Mouse (Mus musculus) CH12.LX (cell line): ENCODE data around the gene Ifit3. TPM values are rescaled to one million over a fixed set of nuclear protein-coding genes. Genes with fewer than 3 reads are reported as not detected.

Source experiments
- DNase-seq: peaks from one replicate; pipeline ENCODE4 v3.0.0-alpha.2; 2013; ENCODE audit errors: extremely low read depth
- H3K27ac ChIP-seq: 2 replicates; pipeline ENCODE4 v1.5.1; 2012; ENCODE audit warnings: low read depth, mild to moderate bottlenecking, control low read depth, moderate library complexity; ENCODE audit not compliant: insufficient read depth
- H3K27me3 ChIP-seq: replicated peaks from 2 replicates; pipeline ENCODE3; 2012; ENCODE audit warnings: inconsistent platforms
- H3K36me3 ChIP-seq, 2 experiments: replicated peaks in 1 of 2; 2 replicates each; pipeline versions ENCODE3 to v1.6.1; 2012; ENCODE audit warnings: inconsistent platforms in 1 of 2, low read length in 1 of 2, mild to moderate bottlenecking in 1 of 2, mixed read lengths in 1 of 2, moderate library complexity in 1 of 2; ENCODE audit not compliant: control insufficient read depth in 1 of 2, insufficient read depth in 1 of 2
- H3K4me1 ChIP-seq, 2 experiments: 2 replicates each; pipeline ENCODE4 v1.6.1; 2012; ENCODE audit warnings: inconsistent platforms in 1 of 2, moderate library complexity in 1 of 2; ENCODE audit not compliant: insufficient read depth in 2 of 2, control insufficient read depth in 1 of 2
- H3K4me2 ChIP-seq: 2 replicates; pipeline ENCODE4 v1.6.1; 2012; ENCODE audit warnings: low read depth, mild to moderate bottlenecking, control low read depth; ENCODE audit not compliant: poor library complexity, insufficient read depth, severe bottlenecking
- H3K4me3 ChIP-seq, 3 experiments: fragments of 150-350 bp in 1 of 3; sonication (generic) in 1 of 3; replicated peaks in 1 of 3; 2 replicates each; pipeline versions ENCODE3 to v1.5.1; 2011 to 2012; ENCODE audit warnings: low read depth in 2 of 3, low read length in 2 of 3, mild to moderate bottlenecking in 2 of 3, moderate library complexity in 2 of 3, control low read depth in 1 of 3, improper control_type of control experiment in 1 of 3, inconsistent platforms in 1 of 3, mixed read lengths in 1 of 3; ENCODE audit not compliant: poor library complexity in 1 of 3
- H3K79me2 ChIP-seq: replicated peaks from 2 replicates; pipeline ENCODE4 v1.6.1; 2012; ENCODE audit warnings: mild to moderate bottlenecking, moderate library complexity; ENCODE audit not compliant: control insufficient read depth, poor library complexity, insufficient read depth, severe bottlenecking; ENCODE audit errors: extremely low read depth
- H3K9ac ChIP-seq: 2 replicates; pipeline ENCODE4 v1.6.1; 2012; ENCODE audit warnings: low read depth, mild to moderate bottlenecking, control low read depth, moderate library complexity; ENCODE audit not compliant: insufficient read depth
- H3K9me3 ChIP-seq: replicated peaks from 2 replicates; pipeline ENCODE3; 2012; ENCODE audit warnings: low read length, inconsistent platforms, mixed read lengths
- BHLHE40 ChIP-seq: IDR thresholded peaks from 2 replicates; pipeline ENCODE4 v1.6.1; 2011; ENCODE audit warnings: mild to moderate bottlenecking, low read depth, low read length, improper control_type of control experiment
- CHD1 ChIP-seq: IDR thresholded peaks from 2 replicates; pipeline ENCODE4 v1.6.1; 2012; ENCODE audit warnings: low read depth, low read length, improper control_type of control experiment, inconsistent platforms
- CTCF ChIP-seq, 2 experiments: IDR thresholded peaks in 1 of 2; conservative IDR thresholded peaks in 1 of 2; 2 replicates each; pipeline ENCODE4 v1.5.1; 2011 to 2012; ENCODE audit warnings: low read depth in 2 of 2, low read length in 2 of 2, improper control_type of control experiment in 1 of 2, inconsistent platforms in 1 of 2, mild to moderate bottlenecking in 1 of 2, moderate library complexity in 1 of 2
- EP300 ChIP-seq: IDR thresholded peaks from 2 replicates; pipeline ENCODE4 v1.6.1; 2011; ENCODE audit warnings: low read length, improper control_type of control experiment
- ETS1 ChIP-seq: conservative IDR thresholded peaks from 2 replicates; pipeline ENCODE4 v1.6.1; 2012; ENCODE audit warnings: low read depth, mild to moderate bottlenecking, inconsistent platforms, low read length, improper control_type of control experiment, moderate library complexity
- HCFC1 ChIP-seq: IDR thresholded peaks from 2 replicates; pipeline ENCODE4 v1.6.1; 2012; ENCODE audit warnings: low read depth, mild to moderate bottlenecking, inconsistent platforms, low read length, improper control_type of control experiment
- IRF4 ChIP-seq: IDR thresholded peaks from 2 replicates; pipeline ENCODE4 v1.6.1; 2014; ENCODE audit warnings: low read depth, mild to moderate bottlenecking, inconsistent platforms, low read length, improper control_type of control experiment
- JUND ChIP-seq: conservative IDR thresholded peaks from 2 replicates; pipeline ENCODE4 v1.6.1; 2011; ENCODE audit warnings: low read depth, low read length, improper control_type of control experiment
- MAFK ChIP-seq: IDR thresholded peaks from 2 replicates; pipeline ENCODE4 v1.6.1; 2011; ENCODE audit warnings: low read length, improper control_type of control experiment; ENCODE audit not compliant: insufficient replicate concordance
- MAX ChIP-seq: IDR thresholded peaks from 2 replicates; pipeline ENCODE4 v1.6.1; 2011; ENCODE audit warnings: low read length, improper control_type of control experiment
- MEF2A ChIP-seq: IDR thresholded peaks from 2 replicates; pipeline ENCODE4 v1.6.1; 2014; ENCODE audit warnings: low read depth, mild to moderate bottlenecking, inconsistent platforms, low read length, improper control_type of control experiment, borderline replicate concordance
- MXI1 ChIP-seq: IDR thresholded peaks from 2 replicates; pipeline ENCODE4 v1.6.1; 2011; ENCODE audit warnings: mild to moderate bottlenecking, low read depth, low read length, improper control_type of control experiment
- MYC ChIP-seq: IDR thresholded peaks from 2 replicates; pipeline ENCODE4 v1.6.1; 2011; ENCODE audit warnings: low read depth, mild to moderate bottlenecking, improper control_type of control experiment, low read length
- NELFE ChIP-seq: IDR thresholded peaks from 2 replicates; pipeline ENCODE4 v1.6.1; 2011; ENCODE audit warnings: low read depth, low read length, improper control_type of control experiment
- PAX5 ChIP-seq: IDR thresholded peaks from 2 replicates; pipeline ENCODE4 v1.6.1; 2012; ENCODE audit warnings: low read length, inconsistent platforms, mixed read lengths
- POLR2A ChIP-seq: IDR thresholded peaks from 2 replicates; pipeline ENCODE4 v1.6.1; 2011; ENCODE audit warnings: low read depth, mild to moderate bottlenecking, improper control_type of control experiment, low read length
- POLR2AphosphoS2 ChIP-seq: IDR thresholded peaks from 2 replicates; pipeline ENCODE4 v1.6.1; 2011; ENCODE audit warnings: low read depth, low read length, improper control_type of control experiment
- RAD21 ChIP-seq: IDR thresholded peaks from 2 replicates; pipeline ENCODE4 v1.6.1; 2011; ENCODE audit warnings: low read depth, mild to moderate bottlenecking, low read length, improper control_type of control experiment, moderate library complexity
- SIN3A ChIP-seq: IDR thresholded peaks from 2 replicates; pipeline ENCODE4 v1.6.1; 2012; ENCODE audit warnings: low read length, improper control_type of control experiment, inconsistent platforms
- SMC3 ChIP-seq: IDR thresholded peaks from 2 replicates; pipeline ENCODE4 v1.6.1; 2011; ENCODE audit warnings: low read depth, low read length, improper control_type of control experiment
- TCF12 ChIP-seq: IDR thresholded peaks from 2 replicates; pipeline ENCODE4 v1.6.1; 2014; ENCODE audit warnings: low read depth, mild to moderate bottlenecking, inconsistent platforms, low read length, improper control_type of control experiment
- USF1 ChIP-seq: IDR thresholded peaks from 2 replicates; pipeline ENCODE4 v1.6.1; 2014; ENCODE audit warnings: low read depth, mild to moderate bottlenecking, inconsistent platforms, low read length, improper control_type of control experiment
- ZC3H11A ChIP-seq: IDR thresholded peaks from 2 replicates; pipeline ENCODE4 v1.6.1; 2012; ENCODE audit warnings: low read depth, mild to moderate bottlenecking, inconsistent platforms, low read length, improper control_type of control experiment
- ZKSCAN1 ChIP-seq: IDR thresholded peaks from 2 replicates; pipeline ENCODE4 v1.6.1; 2012; ENCODE audit warnings: low read depth, inconsistent platforms, low read length, improper control_type of control experiment, borderline replicate concordance
- ZMIZ1 ChIP-seq: IDR thresholded peaks from 2 replicates; pipeline ENCODE4 v1.6.1; 2012; ENCODE audit warnings: low read depth, mild to moderate bottlenecking, inconsistent platforms, low read length, improper control_type of control experiment
- ZNF384 ChIP-seq: IDR thresholded peaks from 2 replicates; pipeline ENCODE4 v1.6.1; 2012; ENCODE audit warnings: low read depth, low read length, improper control_type of control experiment, inconsistent platforms
- dilution Hi-C: fragments of 300-500 bp; cut with MboI; formaldehyde crosslinking; loops from 2 replicates; pipeline ENCODE4 v1.14.3; 2020; ENCODE audit warnings: low sequenced_read_pairs; ENCODE audit not compliant: extremely low pct_unique_long_range_greater_than_20kb, extremely low pct_ligation_motif_present
- in situ Hi-C: fragments of 300-500 bp; cut with MboI; formaldehyde crosslinking; loops from 3 replicates; pipeline ENCODE4 v1.14.3; 2019; ENCODE audit warnings: low sequenced_read_pairs, low pct_ligation_motif_present, low pct_unique_long_range_greater_than_20kb, mixed read lengths
- polyA plus RNA-seq: library from polyadenylated mRNA; unstranded; fragments of >175 nt; gene quantifications from 2 replicates; pipeline ENCODE4 v1.2.1, GENCODE M21; 2012; ENCODE audit warnings: low read depth; ENCODE audit not compliant: insufficient read length
- total RNA-seq, 2 experiments: library from RNA; depleted of rRNA; stranded (reverse); fragments of 300-350 nt in 1 of 2; fragments of >200 nt in 1 of 2; gene quantifications; 2 replicates each; pipeline ENCODE4 v1.2.3; 2012 to 2014

Ifit3 gene
- total and polyA plus RNA-seq, 3 experiments: 0.08 to 1.0 (median 1.0) TPM

DNA sequence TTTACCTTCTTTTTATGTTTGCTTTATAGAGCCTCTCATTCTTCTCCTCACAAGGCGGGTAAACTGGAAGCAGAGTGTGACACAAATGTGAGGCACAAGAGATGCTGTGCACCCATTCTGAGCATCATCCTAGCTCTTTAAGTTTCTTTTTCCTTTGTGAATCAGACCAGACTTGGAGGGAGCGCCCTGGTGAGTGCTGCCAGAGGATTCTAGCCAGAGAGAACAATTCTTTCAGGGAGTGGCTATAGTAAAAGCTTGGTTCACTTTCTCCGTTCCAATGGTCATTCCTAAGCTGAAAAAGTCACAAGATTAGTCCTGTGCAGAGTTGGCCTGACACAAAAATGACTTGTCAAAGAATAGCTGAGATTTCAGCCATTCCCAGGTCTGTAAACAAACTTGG lies 26.7 kb upstream of the Ifit3 start:
- dilution Hi-C loops (no loop called here), in situ Hi-C loops (no loop called here)
- no peak overlapping the region for H3K9ac ChIP-seq

DNA sequence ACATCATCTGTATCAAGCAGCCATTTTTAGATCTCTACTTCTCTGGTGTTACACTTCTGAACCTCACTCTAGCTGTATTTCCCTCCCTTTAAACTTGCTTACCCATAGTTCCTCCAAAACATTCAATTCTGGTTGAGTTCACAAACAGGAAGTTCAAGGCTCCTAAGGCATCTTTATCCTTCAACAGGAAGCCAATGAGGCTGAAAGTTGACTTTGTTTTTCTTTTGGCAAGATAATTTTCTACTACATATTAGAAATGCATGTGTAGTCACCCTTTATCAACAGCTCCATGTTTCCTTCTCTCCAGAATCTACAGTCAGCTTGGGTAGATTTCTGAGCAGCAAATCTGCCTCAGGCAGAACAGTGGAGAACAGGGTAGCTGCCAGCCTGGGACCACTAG lies 20.8 kb upstream of the Ifit3 start:
- Histone ChIP-seq H3K27me3 (no peaks in the 10 kb centered on the region), H3K9ac (no peak overlapping the region), H3K4me3 (no peak overlapping the region), H3K4me1 (peaks cover 0 to 4% of the 10 kb centered on the region in 2 experiments; a peak in 1 of 4 replicates), H3K27ac (no peak overlapping the region), H3K4me2 (no peak overlapping the region), H3K9me3 (no peaks in the 10 kb centered on the region), H3K36me3 (peaks cover 0 to 3% of the 10 kb centered on the region in 2 experiments), H3K79me2 (no peaks in the 10 kb centered on the region)
- TF ChIP-seq PAX5: no peak
- TF ChIP-seq EP300: no peak
- no peak for TF ChIP-seq POLR2A
- TF ChIP-seq TCF12: no peak
- no peak for TF ChIP-seq CTCF (conservative IDR thresholded peaks at IDR 0.05 in 1 of 2, IDR thresholded peaks at IDR 0.05 in 1 of 2; ENCODE audit: low read depth in 2 of 2, low read length in 2 of 2)
- TF ChIP-seq IRF4: no peak
- TF ChIP-seq MAFK: no peak
- no peak for TF ChIP-seq JUND
- no peak for TF ChIP-seq BHLHE40
- no peak for TF ChIP-seq POLR2AphosphoS2
- DNase-seq: no peak
- dilution Hi-C loops: no loop called here
- in situ Hi-C loops: no loop called here

More for the DNA sequence above, 26.7 kb upstream of the Ifit3 start:
- no peak for DNase-seq
- Histone ChIP-seq H3K27me3 (no peaks in the 10 kb centered on the region), H3K27ac (no peak overlapping the region), H3K9me3 (peaks cover 5% of the 10 kb centered on the region), H3K4me1 (peaks cover 0 to 17% of the 10 kb centered on the region in 2 experiments; a peak in 2 of 4 replicates), H3K36me3 (peaks cover 0 to 9% of the 10 kb centered on the region in 2 experiments), H3K79me2 (no peaks in the 10 kb centered on the region), H3K4me3 (no peak overlapping the region), H3K4me2 (no peak overlapping the region)
- TF ChIP-seq ZC3H11A: no peak
- TF ChIP-seq MYC: no peak
- no peak for TF ChIP-seq NELFE
- TF ChIP-seq SMC3: no peak
- no peak for TF ChIP-seq USF1
- TF ChIP-seq MAX: no peak
- TF ChIP-seq ZMIZ1: no peak
- no peak for TF ChIP-seq HCFC1
- no peak for TF ChIP-seq POLR2AphosphoS2
- no peak for TF ChIP-seq CHD1
- no peak for TF ChIP-seq CTCF (conservative IDR thresholded peaks at IDR 0.05 in 1 of 2, IDR thresholded peaks at IDR 0.05 in 1 of 2; ENCODE audit: low read depth in 2 of 2, low read length in 2 of 2)
- TF ChIP-seq SIN3A: no peak
- no peak for TF ChIP-seq TCF12
- no peak for TF ChIP-seq ETS1
- no peak for TF ChIP-seq IRF4
- TF ChIP-seq ZKSCAN1: no peak
- no peak for TF ChIP-seq MXI1
- TF ChIP-seq RAD21: no peak
- no peak for TF ChIP-seq ZNF384
- no peak for TF ChIP-seq MEF2A
- TF ChIP-seq, all 38 proteins: peak for 0
